Mouse (Mus musculus): ENCODE results near the gene Pimreg. TPM values are rescaled to one million over a fixed set of nuclear protein-coding genes. Genes with fewer than 3 reads are reported as not detected.

Gene Pimreg
- polyA plus RNA-seq, 1 experiment, result 32.9 TPM

- H3K4me3 ChIP-seq (ENCODE audit: insufficient read depth, low read length), result no peak overlapping the region
- no peak overlapping the region for H3K27ac ChIP-seq (ENCODE audit: insufficient read depth, low read length)
- TF ChIP-seq POLR2A (IDR thresholded peaks at IDR 0.05; ENCODE audit: low read depth, low read length) (no peak), CTCF (IDR thresholded peaks at IDR 0.05; ENCODE audit: borderline replicate concordance, insufficient read depth, low read length) (no peak)
- H3K4me1 ChIP-seq (ENCODE audit: control insufficient read depth, insufficient read depth, low read length), result no peaks in the 10 kb centered on the region
Observed at GRCm38 (mm10) chr11:72074230-72074629, 32.4 kb downstream of the Pimreg start.

- H3K27ac ChIP-seq (ENCODE audit: insufficient read depth, low read length), result no peak overlapping the region
- H3K4me3 ChIP-seq (ENCODE audit: insufficient read depth, low read length), result no peak overlapping the region
- H3K4me1 ChIP-seq (ENCODE audit: control insufficient read depth, insufficient read depth, low read length), result no peaks in the 10 kb centered on the region
- TF ChIP-seq CTCF (IDR thresholded peaks at IDR 0.05; ENCODE audit: borderline replicate concordance, insufficient read depth, low read length) (no peak), POLR2A (IDR thresholded peaks at IDR 0.05; ENCODE audit: low read depth, low read length) (no peak)
Observed at GRCm38 (mm10) chr11:72078056-72078455, 36.2 kb downstream of the Pimreg start.

- TF ChIP-seq CTCF (IDR thresholded peaks at IDR 0.05; ENCODE audit: borderline replicate concordance, insufficient read depth, low read length), result no peak
- H3K4me1 ChIP-seq (ENCODE audit: control insufficient read depth, insufficient read depth, low read length), result no peaks in the 10 kb centered on the region
- no peak overlapping the region for H3K4me3 ChIP-seq (ENCODE audit: insufficient read depth, low read length)
Observed at GRCm38 (mm10) chr11:72078647-72079046, 36.8 kb downstream of the Pimreg start.

GRCm38 (mm10) chr11:72080461-72080860 is 38.6 kb downstream of the Pimreg start:
- no peak for TF ChIP-seq CTCF (IDR thresholded peaks at IDR 0.05; ENCODE audit: borderline replicate concordance, insufficient read depth, low read length)
- TF ChIP-seq POLR2A (IDR thresholded peaks at IDR 0.05; ENCODE audit: low read depth, low read length), result no peak
- H3K4me3 ChIP-seq (ENCODE audit: insufficient read depth, low read length), result no peak overlapping the region
- H3K4me1 ChIP-seq (ENCODE audit: control insufficient read depth, insufficient read depth, low read length), result no peaks in the 10 kb centered on the region
- no peak overlapping the region for H3K27ac ChIP-seq (ENCODE audit: insufficient read depth, low read length)

More at GRCm38 (mm10) chr11:72078647-72079046, 36.8 kb downstream of the Pimreg start:
- H3K27ac ChIP-seq (ENCODE audit: insufficient read depth, low read length), result no peak overlapping the region

GRCm38 (mm10) chr11:72082601-72083000 is 40.8 kb downstream of the Pimreg start:
- Histone ChIP-seq H3K4me3 (ENCODE audit: insufficient read depth, low read length) (no peak overlapping the region), H3K4me1 (ENCODE audit: control insufficient read depth, insufficient read depth, low read length) (peaks cover 3% of the 10 kb centered on the region; the same call in 1 of the 2 replicates), H3K27ac (ENCODE audit: insufficient read depth, low read length) (no peak overlapping the region)
- no peak for TF ChIP-seq CTCF (IDR thresholded peaks at IDR 0.05; ENCODE audit: borderline replicate concordance, insufficient read depth, low read length)
- TF ChIP-seq POLR2A (IDR thresholded peaks at IDR 0.05; ENCODE audit: low read depth, low read length), result no peak

- Histone ChIP-seq H3K4me3 (ENCODE audit: insufficient read depth, low read length) (no peak overlapping the region), H3K27ac (ENCODE audit: insufficient read depth, low read length) (no peak overlapping the region; the same call in 1 of the 2 replicates), H3K4me1 (ENCODE audit: control insufficient read depth, insufficient read depth, low read length) (peaks cover 3% of the 10 kb centered on the region; the same call in 1 of the 2 replicates)
- TF ChIP-seq POLR2A (IDR thresholded peaks at IDR 0.05; ENCODE audit: low read depth, low read length) (no peak), CTCF (IDR thresholded peaks at IDR 0.05; ENCODE audit: borderline replicate concordance, insufficient read depth, low read length) (no peak)
Observed at GRCm38 (mm10) chr11:72084337-72084736, 42.5 kb downstream of the Pimreg start.

GRCm38 (mm10) chr11:72086251-72087046 is 44.6 kb downstream of the Pimreg start:
- Histone ChIP-seq H3K4me3 (ENCODE audit: insufficient read depth, low read length) (no peak overlapping the region), H3K27ac (ENCODE audit: insufficient read depth, low read length) (no peak overlapping the region), H3K4me1 (ENCODE audit: control insufficient read depth, insufficient read depth, low read length) (peaks cover 3% of the 10 kb centered on the region; the same call in 1 of the 2 replicates)
- TF ChIP-seq POLR2A (IDR thresholded peaks at IDR 0.05; ENCODE audit: low read depth, low read length) (no peak), CTCF (IDR thresholded peaks at IDR 0.05; ENCODE audit: borderline replicate concordance, insufficient read depth, low read length) (no peak)

- H3K4me3 ChIP-seq (ENCODE audit: insufficient read depth, low read length), result no peak overlapping the region
- H3K4me1 ChIP-seq (ENCODE audit: control insufficient read depth, insufficient read depth, low read length), result peaks cover 7% of the 10 kb centered on the region; the same call in 1 of the 2 replicates
- TF ChIP-seq CTCF (IDR thresholded peaks at IDR 0.05; ENCODE audit: borderline replicate concordance, insufficient read depth, low read length), result no peak
- no peak for TF ChIP-seq POLR2A (IDR thresholded peaks at IDR 0.05; ENCODE audit: low read depth, low read length)
- no peak overlapping the region for H3K27ac ChIP-seq (ENCODE audit: insufficient read depth, low read length)
Observed at GRCm38 (mm10) chr11:72092390-72092789, 50.6 kb downstream of the Pimreg start.

- no peak overlapping the region for H3K4me3 ChIP-seq (ENCODE audit: insufficient read depth, low read length)
- peaks cover 7% of the 10 kb centered on the region; the same call in 1 of the 2 replicates for H3K4me1 ChIP-seq (ENCODE audit: control insufficient read depth, insufficient read depth, low read length)
- H3K27ac ChIP-seq (ENCODE audit: insufficient read depth, low read length), result no peak overlapping the region
- TF ChIP-seq CTCF (IDR thresholded peaks at IDR 0.05; ENCODE audit: borderline replicate concordance, insufficient read depth, low read length), result no peak
- TF ChIP-seq POLR2A (IDR thresholded peaks at IDR 0.05; ENCODE audit: low read depth, low read length), result no peak
Observed at GRCm38 (mm10) chr11:72094442-72094841, 52.6 kb downstream of the Pimreg start.

- Histone ChIP-seq H3K4me3 (ENCODE audit: insufficient read depth, low read length) (no peak overlapping the region), H3K4me1 (ENCODE audit: control insufficient read depth, insufficient read depth, low read length) (peaks cover 7% of the 10 kb centered on the region; the same call in 1 of the 2 replicates), H3K27ac (ENCODE audit: insufficient read depth, low read length) (no peak overlapping the region)
- no peak for TF ChIP-seq POLR2A (IDR thresholded peaks at IDR 0.05; ENCODE audit: low read depth, low read length)
- no peak for TF ChIP-seq CTCF (IDR thresholded peaks at IDR 0.05; ENCODE audit: borderline replicate concordance, insufficient read depth, low read length)
Observed at GRCm38 (mm10) chr11:72095994-72096393, 54.2 kb downstream of the Pimreg start.

Other genes starting within 250 kb of the Pimreg start
- 0.20 and 0.30 TPM in 2 replicates for gene Aipl1, start 4.5 kb upstream of the Pimreg start, polyA plus RNA-seq (2011; ENCODE audit: insufficient read length, low read depth, missing spikeins)
- 0.89 and 1.1 TPM in 2 replicates for gene Pitpnm3, start 93.7 kb downstream of the Pimreg start, polyA plus RNA-seq (2011; ENCODE audit: insufficient read length, low read depth, missing spikeins)
- 0.90 and 1.1 TPM in 2 replicates for gene Gm43951, start 164.8 kb downstream of the Pimreg start, polyA plus RNA-seq (2011; ENCODE audit: insufficient read length, low read depth, missing spikeins)
- 8.0 and 11.8 TPM in 2 replicates for gene 4933427D14Rik, start 165.4 kb downstream of the Pimreg start, polyA plus RNA-seq (2011; ENCODE audit: insufficient read length, low read depth, missing spikeins)
- 131 and 168 TPM in 2 replicates for gene Txndc17, start 165.5 kb downstream of the Pimreg start, polyA plus RNA-seq (2011; ENCODE audit: insufficient read length, low read depth, missing spikeins)
- gene Med31, start 173.6 kb downstream of the Pimreg start, polyA plus RNA-seq (2011; ENCODE audit: insufficient read length, low read depth, missing spikeins), result 13.5 and 13.8 TPM in 2 replicates
- gene Slc13a5, start 225.2 kb downstream of the Pimreg start, polyA plus RNA-seq (2011; ENCODE audit: insufficient read length, low read depth, missing spikeins), result 0.74 TPM in 1 of 2 replicates, not detected in the other

Measured in embryonic fibroblast, embryonic 13.5 days (primary cell).